Mouse (Mus musculus) ovary, postnatal 10 days (tissue): ENCODE data around the gene Rrh.
"Not testable (repeated sequence)": the region's sequence is repeated elsewhere in the genome, so short reads cannot be mapped to it uniquely, and the experiment has no call there.

Experiments used
- DNase-seq: peaks from one replicate; pipeline ENCODE4 v3.0.0; 2022; ENCODE audit warnings: low spot score

The Rrh gene

GRCm38 (mm10) chr3:129781435-129781834 lies 41.0 kb downstream of the Rrh start:
- no peak for DNase-seq

GRCm38 (mm10) chr3:129771210-129771609 lies 51.2 kb downstream of the Rrh start:
- no peak for DNase-seq

- no peak for DNase-seq
These were observed 55.2 kb downstream of the Rrh start for GRCm38 (mm10) chr3:129766971-129767794.

GRCm38 (mm10) chr3:129766106-129766505 lies 56.3 kb downstream of the Rrh start:
- no peak for DNase-seq

- DNase-seq, result not testable (repeated sequence)
These were observed 64.8 kb downstream of the Rrh start for GRCm38 (mm10) chr3:129757599-129757998.

GRCm38 (mm10) chr3:129754650-129755604 lies 67.5 kb downstream of the Rrh start, which contains the start of gene Egf:
Egf (minus strand) TSS chr3:129755316.
- no peak for DNase-seq
